Mouse (Mus musculus): Measurements from ENCODE around the gene Akap17b.

Akap17b gene

GRCm38 (mm10) chrX:36587304-36588209, 57.6 kb downstream of the Akap17b start:
- DNase-seq (ENCODE audit: low spot score in 2 of 2): no peak

- DNase-seq (ENCODE audit: low spot score in 2 of 2): no peak
These were observed 58.4 kb downstream of the Akap17b start for GRCm38 (mm10) chrX:36586629-36587303.

- no peak for DNase-seq (ENCODE audit: low spot score in 2 of 2)
These were observed 83.1 kb downstream of the Akap17b start for GRCm38 (mm10) chrX:36562079-36562478.

- DNase-seq (ENCODE audit: low spot score in 2 of 2): peak; percentile 64 to 70
These were observed 83.5 kb downstream of the Akap17b start for GRCm38 (mm10) chrX:36561650-36562049.

- DNase-seq (ENCODE audit: low spot score in 2 of 2): no peak
These were observed 85.0 kb downstream of the Akap17b start for GRCm38 (mm10) chrX:36560170-36560569.
